Comparison of ENCODE assay signal across 20 mouse cellular contexts in the genomic region with DNA sequence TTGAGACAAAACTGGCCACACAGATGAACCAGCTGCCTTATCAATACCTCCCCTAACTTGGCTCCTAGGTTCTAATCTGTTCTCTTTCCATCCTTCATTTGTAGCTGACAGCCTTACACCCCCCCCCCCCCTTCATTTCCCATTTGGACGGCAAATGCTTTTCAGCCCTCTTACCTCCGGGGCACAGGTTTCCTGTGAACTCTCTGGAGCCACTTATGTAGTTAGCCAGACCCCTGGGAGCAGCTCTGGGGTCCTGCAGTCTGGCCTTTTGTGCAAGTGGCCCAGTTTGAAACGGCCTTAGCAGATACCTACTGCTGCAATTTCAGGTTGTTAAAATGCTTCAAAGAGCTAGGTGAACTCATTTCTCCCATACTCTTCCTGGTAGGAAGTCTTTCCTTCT. TPM values are rescaled to one million over a fixed set of nuclear protein-coding genes. Genes with fewer than 3 reads are reported as not detected.
DNase-seq lines count a peak whose midpoint lies in the region; ATAC-seq lines count a peak whose summit lies in the region.
"Had no signal": no experiment of that assay in that cellular context is flagged by ENCODE, and none has a peak within 500 bp of the region (broad histone marks: within the 10 kb centered on the region; RNA-seq: fewer than 3 reads in every experiment).

No protein-coding gene starts in this region.

- no peak for ATAC-seq in midbrain, embryonic 14.5 days (ENCODE audit: low FRiP score, low TSS enrichment)
- no peak for ATAC-seq in midbrain, embryonic 13.5 days
- ATAC-seq: activated CD4-positive, CD25-positive, alpha-beta regulatory T cell, adult 4 months had no signal

- H3K27ac ChIP-seq in midbrain, embryonic 14.5 days (replicated peaks; ENCODE audit: low read depth, low read length): peak overlapping the region; percentile 38; the same call in 1 of the 2 replicates
- H3K27ac ChIP-seq in midbrain, embryonic 13.5 days: no peak overlapping the region
- no peak overlapping the region for H3K27ac ChIP-seq in embryonic facial prominence, embryonic 10.5 days (replicated peaks)
- H3K27ac ChIP-seq: embryonic facial prominence, embryonic 15.5 days had no signal

- DNase-seq in heart, adult 11 months: peak; percentile 80
- DNase-seq in heart, postnatal 14 days: no peak
- DNase-seq in midbrain, embryonic 14.5 days: no peak
- peak; percentile 42 for DNase-seq in embryonic facial prominence, embryonic 10.5 days (ENCODE audit: low spot score)
- no peak for DNase-seq in testis, postnatal 14 days (ENCODE audit: low spot score)
- no peak for DNase-seq in kidney, adult 18-20 months
- DNase-seq: adrenal gland, postnatal 25 days; cerebellum, adult 18-20 months; cerebellum, adult 9-11 months; cerebellum, postnatal 36 days; gastrocnemius, postnatal 14 days; heart, postnatal 10 days; kidney, adult 11 months had no signal

- H3K4me3 ChIP-seq in midbrain, embryonic 14.5 days (replicated peaks; ENCODE audit: low read depth, low read length): no peak overlapping the region
- H3K4me3 ChIP-seq in midbrain, embryonic 13.5 days (replicated peaks): no peak overlapping the region
- H3K4me3 ChIP-seq in embryonic facial prominence, embryonic 10.5 days: no peak overlapping the region
- H3K4me3 ChIP-seq: embryonic facial prominence, embryonic 15.5 days; erythroblast, embryonic 14.5 days had no signal

- no peaks in the 10 kb centered on the region for H3K36me3 ChIP-seq in midbrain, embryonic 14.5 days (ENCODE audit: control insufficient read depth, insufficient read depth, low read length)
- H3K36me3 ChIP-seq in midbrain, embryonic 13.5 days: no peaks in the 10 kb centered on the region
- no peaks in the 10 kb centered on the region for H3K36me3 ChIP-seq in embryonic facial prominence, embryonic 10.5 days (replicated peaks)
- H3K36me3 ChIP-seq: embryonic facial prominence, embryonic 15.5 days had no signal

- H3K9ac ChIP-seq in midbrain, embryonic 14.5 days (replicated peaks; ENCODE audit: low read length): no peak overlapping the region
- no peak overlapping the region for H3K9ac ChIP-seq in midbrain, embryonic 13.5 days (replicated peaks)
- H3K9ac ChIP-seq: embryonic facial prominence, embryonic 15.5 days had no signal

- WGBS in midbrain, embryonic 14.5 days: 19% methylated on average over 3 of the region's 3 CpGs
- 17% methylated on average over 3 of the region's 3 CpGs for WGBS in midbrain, embryonic 13.5 days
- 3% methylated on average over 3 of the region's 3 CpGs for WGBS in embryonic facial prominence, embryonic 10.5 days

- H3K4me1 ChIP-seq in midbrain, embryonic 14.5 days (ENCODE audit: control insufficient read depth, insufficient read depth, low read length): peaks cover 24% of the 10 kb centered on the region
- peaks cover 32% of the 10 kb centered on the region for H3K4me1 ChIP-seq in midbrain, embryonic 13.5 days (replicated peaks)
- peaks cover 34% of the 10 kb centered on the region for H3K4me1 ChIP-seq in embryonic facial prominence, embryonic 10.5 days

- peak overlapping the region; percentile 44; the same call in 1 of the 2 replicates for H3K4me2 ChIP-seq in midbrain, embryonic 14.5 days (ENCODE audit: low read length)
- no peak overlapping the region for H3K4me2 ChIP-seq in midbrain, embryonic 13.5 days (replicated peaks)
- H3K4me2 ChIP-seq: embryonic facial prominence, embryonic 15.5 days had no signal

- intact Hi-C loops in heart, postnatal 14 days (cut with DNase I): no loop called here

- H3K27me3 ChIP-seq in midbrain, embryonic 14.5 days (ENCODE audit: control insufficient read depth, insufficient read depth, low read length): peaks cover 4% of the 10 kb centered on the region; the same call in 1 of the 2 replicates
- H3K27me3 ChIP-seq in midbrain, embryonic 13.5 days: peaks cover 13% of the 10 kb centered on the region; the same call in 1 of the 2 replicates
- H3K27me3 ChIP-seq in embryonic facial prominence, embryonic 10.5 days (replicated peaks; ENCODE audit: low read depth, poor library complexity, severe bottlenecking): peaks cover 34% of the 10 kb centered on the region
- H3K27me3 ChIP-seq: CH12.LX, Patski had no signal

- no peaks in the 10 kb centered on the region for H3K9me3 ChIP-seq in midbrain, embryonic 14.5 days (ENCODE audit: control insufficient read depth, low read length)
- no peaks in the 10 kb centered on the region for H3K9me3 ChIP-seq in midbrain, embryonic 13.5 days
- H3K9me3 ChIP-seq in embryonic facial prominence, embryonic 10.5 days: no peaks in the 10 kb centered on the region
- H3K9me3 ChIP-seq: embryonic facial prominence, embryonic 15.5 days had no signal

RNA-seq across cellular contexts. Expression of gene Bmper, which starts 17.6 kb away (rescaled TPM):
- total RNA-seq in heart, postnatal 14 days (2021): 1 to 10 TPM; 3.3 to 4.2 TPM
- 4.9 and 5.3 TPM in 2 replicates for polyA plus RNA-seq in midbrain, embryonic 14.5 days (2014; fragmentation: Nextera tagmentation; extraction: Ambion mirVana)
- polyA plus RNA-seq in midbrain, embryonic 13.5 days (2015; fragmentation: Nextera tagmentation; extraction: Ambion mirVana): 3.8 and 4.8 TPM in 2 replicates
- polyA plus RNA-seq in embryonic facial prominence, embryonic 10.5 days (2016; fragmentation: Nextera tagmentation; extraction: Ambion mirVana): 2.6 and 4.5 TPM in 2 replicates
- total RNA-seq: hematopoietic stem cell, adult 5-6 weeks had no signal
- polyA plus RNA-seq: activated CD4-positive, CD25-positive, alpha-beta regulatory T cell, adult 4 months; erythroblast, embryonic 14.5 days had no signal

Comparison
In these comparisons a context has a peak if more than half of its experiments do, and no peak if none do; other contexts are left out.
1. DNase-seq: peak in heart, adult 11 months (single experiment) and embryonic facial prominence, embryonic 10.5 days (single experiment); none in heart, postnatal 14 days (0 of 2), midbrain, embryonic 14.5 days (single experiment), testis, postnatal 14 days (single experiment) and kidney, adult 18-20 months (single experiment).